Mouse (Mus musculus) limb, embryonic 15.5 days (tissue): Measurements from ENCODE around the gene Nceh1. TPM values are rescaled to one million over a fixed set of nuclear protein-coding genes. Genes with fewer than 3 reads are reported as not detected.

Experiments used
- ATAC-seq: fragments of 200-750 bp; cut with Nextera tagmentation; 2 replicates; pipeline ENCODE4 v1.8.0; 2017; ENCODE audit warnings: low read depth, moderate TSS enrichment; ENCODE audit not compliant: insufficient number of reproducible peaks, low FRiP score, low TSS enrichment
- H3K27ac ChIP-seq: fragments of 300-500 bp; sonication (generic); 2 replicates; pipeline ENCODE4 v1.5.1; 2015; ENCODE audit warnings: moderate library complexity, mild to moderate bottlenecking, inconsistent platforms
- H3K27me3 ChIP-seq: fragments of 300-500 bp; sonication (generic); 2 replicates; pipeline ENCODE4 v1.6.1; 2015; ENCODE audit warnings: inconsistent platforms
- H3K36me3 ChIP-seq: fragments of 300-500 bp; sonication (generic); 2 replicates; pipeline ENCODE4 v1.6.1; 2015; ENCODE audit warnings: inconsistent platforms
- H3K4me1 ChIP-seq: fragments of 300-500 bp; sonication (generic); 2 replicates; pipeline ENCODE4 v1.6.1; 2015; ENCODE audit warnings: inconsistent platforms
- H3K4me2 ChIP-seq: fragments of 300-500 bp; sonication (generic); 2 replicates; pipeline ENCODE4 v1.6.1; 2015; ENCODE audit warnings: mild to moderate bottlenecking, inconsistent platforms
- H3K4me3 ChIP-seq: fragments of 300-500 bp; sonication (generic); 2 replicates; pipeline ENCODE4 v1.5.1; 2015; ENCODE audit warnings: mild to moderate bottlenecking, inconsistent platforms
- H3K9ac ChIP-seq: fragments of 300-500 bp; sonication (generic); 2 replicates; pipeline ENCODE4 v1.6.1; 2015; ENCODE audit warnings: inconsistent platforms
- H3K9me3 ChIP-seq: fragments of 300-500 bp; sonication (generic); 2 replicates; pipeline ENCODE4 v1.6.1; 2016; ENCODE audit warnings: inconsistent platforms
- WGBS: fragments of 180-500 bp; shearing (Covaris S2); methylation state at CpG from one replicate; pipeline ENCODE4 v1.1.7; 2015; 5-methylcytosine and 5-hydroxymethylcytosine counted together
- polyA plus RNA-seq: library from polyadenylated mRNA; unstranded; fragments of >200 nt; fragmentation: Nextera tagmentation; extraction: Ambion mirVana; gene quantifications from 2 replicates; pipeline ENCODE4 v1.2.1, GENCODE M21; 2015

The Nceh1 gene
- polyA plus RNA-seq, 1 experiment from 2014 or later = 3.6 TPM

DNA sequence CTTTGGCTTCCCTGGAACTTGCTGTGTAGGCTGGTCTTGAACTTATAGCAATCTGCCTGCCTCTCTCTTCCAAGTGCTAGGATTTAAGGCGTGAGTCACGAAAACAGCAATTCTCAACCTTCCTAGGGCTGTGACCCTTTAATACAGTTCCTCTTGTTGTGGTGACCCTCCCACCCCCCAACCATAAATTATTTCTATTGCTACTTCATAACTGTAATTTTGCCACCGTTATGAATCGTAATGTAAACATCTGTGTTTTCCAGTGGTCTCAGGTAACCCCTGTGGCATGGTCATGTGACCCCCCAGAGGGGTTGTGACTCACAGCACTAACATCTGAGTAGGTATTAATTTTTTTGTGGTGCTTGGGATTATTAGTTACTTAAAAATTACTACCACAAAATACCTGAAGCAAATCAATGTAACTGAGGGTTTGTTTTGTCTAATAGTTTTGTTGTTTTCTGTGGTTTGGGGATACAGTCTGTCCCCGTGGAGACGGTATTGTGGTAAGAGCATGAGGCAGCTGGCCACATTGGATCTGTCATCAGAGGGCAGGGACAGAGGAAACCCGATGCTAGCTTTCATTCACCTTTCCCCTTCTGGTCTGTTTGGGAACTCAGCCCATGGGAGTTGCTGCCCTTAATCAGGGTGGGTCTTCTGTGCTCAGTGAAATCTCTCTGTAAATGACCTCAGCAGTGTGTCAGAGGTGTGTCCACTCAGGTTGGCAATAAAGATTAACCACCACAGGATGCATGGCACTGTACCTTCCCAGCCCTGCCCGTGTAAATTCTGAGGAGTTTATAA is 31.5 kb downstream of the Nceh1 start:
- no peak overlapping the region for H3K4me3 ChIP-seq
- H3K4me2 ChIP-seq = no peak overlapping the region
- no peaks in the 10 kb centered on the region for H3K9me3 ChIP-seq
- H3K27me3 ChIP-seq = no peaks in the 10 kb centered on the region
- WGBS = 65% methylated on average over 8 of the region's 8 CpGs
- no peak overlapping the region for H3K9ac ChIP-seq
- no peaks in the 10 kb centered on the region for H3K36me3 ChIP-seq
- no peak overlapping the region for H3K27ac ChIP-seq
- H3K4me1 ChIP-seq = no peaks in the 10 kb centered on the region
- no peak for ATAC-seq

DNA sequence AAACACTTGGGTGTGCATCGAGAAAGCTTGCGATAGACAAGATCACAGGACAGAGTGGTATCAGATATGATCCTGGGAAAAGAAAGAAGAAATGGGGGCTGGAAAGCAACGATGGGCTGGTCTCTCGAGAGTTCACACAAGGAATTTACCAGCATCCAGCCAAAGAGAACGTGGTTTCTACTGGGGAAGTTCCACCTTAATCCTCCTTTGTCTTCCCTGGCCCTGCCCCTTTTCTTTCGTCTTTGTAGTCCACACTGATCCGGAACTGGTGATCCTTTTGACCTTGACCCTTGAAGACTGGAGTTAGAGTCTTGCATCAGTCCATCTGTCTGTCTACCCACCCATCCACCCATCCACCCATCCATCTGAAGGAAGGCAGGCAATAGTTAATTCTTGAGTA is 34.6 kb downstream of the Nceh1 start:
- H3K4me3 ChIP-seq = no peak overlapping the region
- no peaks in the 10 kb centered on the region for H3K36me3 ChIP-seq
- no peak for ATAC-seq
- H3K9me3 ChIP-seq = no peaks in the 10 kb centered on the region
- H3K4me1 ChIP-seq = no peaks in the 10 kb centered on the region
- no peak overlapping the region for H3K27ac ChIP-seq
- no peak overlapping the region for H3K9ac ChIP-seq
- WGBS = 78% methylated on average over 7 of the region's 7 CpGs
- no peak overlapping the region for H3K4me2 ChIP-seq
- no peaks in the 10 kb centered on the region for H3K27me3 ChIP-seq

DNA sequence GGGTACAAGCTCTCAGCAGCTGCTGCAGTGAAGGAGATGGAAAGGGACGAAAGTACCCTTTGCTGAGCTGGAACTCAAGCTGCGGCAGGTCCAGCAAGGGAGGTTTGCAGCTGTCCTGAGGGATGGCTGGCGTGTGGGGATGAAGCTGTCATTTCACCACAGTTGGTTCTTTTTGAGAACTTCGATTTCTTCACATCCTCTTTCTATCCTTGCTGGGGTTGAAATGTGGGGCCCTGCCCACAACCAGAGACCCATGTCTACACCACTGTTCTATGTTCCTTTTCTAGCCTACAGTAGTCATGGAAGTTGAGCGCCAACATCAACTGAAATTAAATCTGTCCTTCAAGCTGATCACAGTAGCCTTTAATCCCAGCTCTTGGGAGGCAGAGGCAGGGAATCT is 35.8 kb downstream of the Nceh1 start:
- WGBS = 84% methylated on average over 5 of the region's 5 CpGs
- no peak overlapping the region for H3K4me2 ChIP-seq
- H3K9ac ChIP-seq = no peak overlapping the region
- no peak for ATAC-seq
- no peaks in the 10 kb centered on the region for H3K4me1 ChIP-seq
- no peaks in the 10 kb centered on the region for H3K9me3 ChIP-seq
- H3K36me3 ChIP-seq = no peaks in the 10 kb centered on the region
- no peak overlapping the region for H3K4me3 ChIP-seq
- no peak overlapping the region for H3K27ac ChIP-seq
- H3K27me3 ChIP-seq = no peaks in the 10 kb centered on the region

DNA sequence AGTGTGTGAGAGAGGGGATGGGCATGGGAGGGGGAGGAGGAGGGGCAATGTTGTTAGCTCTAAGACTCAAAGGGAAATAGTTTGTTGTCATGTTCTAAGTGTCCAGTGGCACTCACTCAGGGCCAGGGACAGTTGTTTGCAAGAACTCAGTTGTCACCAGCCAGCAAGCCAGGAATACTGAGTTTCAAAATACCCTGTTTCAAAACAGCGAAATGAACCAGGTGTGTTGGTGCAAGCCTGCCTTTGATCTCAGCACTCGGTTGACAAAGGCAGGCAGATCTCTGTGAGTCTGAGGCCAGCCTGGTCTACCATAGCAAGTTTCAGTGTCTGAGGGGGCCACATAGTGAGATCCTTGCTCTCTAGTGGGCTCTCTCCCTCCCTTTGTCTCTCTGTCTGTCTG is 39.3 kb downstream of the Nceh1 start:
- H3K4me2 ChIP-seq = no peak overlapping the region

DNA sequence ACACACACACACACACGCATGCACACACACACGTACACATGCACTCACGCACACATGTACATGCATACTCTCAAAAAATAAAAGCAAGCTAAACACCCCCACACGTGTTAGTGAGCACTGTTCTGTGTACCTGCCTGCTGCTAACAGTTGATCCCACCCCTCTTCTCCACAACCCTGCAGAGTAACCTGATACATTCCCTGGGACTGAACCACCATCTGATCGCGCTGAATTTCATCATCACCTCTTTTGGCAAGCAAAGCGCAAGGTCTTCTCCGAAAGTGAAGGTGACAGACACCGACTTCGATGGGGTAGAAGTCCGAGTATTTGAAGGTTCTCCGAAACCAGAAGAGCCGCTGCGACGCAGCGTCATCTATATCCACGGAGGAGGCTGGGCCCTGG is 39.7 kb downstream of the Nceh1 start:
- 70% methylated on average over 17 of the region's 17 CpGs for WGBS
- H3K27me3 ChIP-seq = no peaks in the 10 kb centered on the region
- H3K4me1 ChIP-seq = no peaks in the 10 kb centered on the region
- no peaks in the 10 kb centered on the region for H3K36me3 ChIP-seq
- H3K4me2 ChIP-seq = no peak overlapping the region
- H3K4me3 ChIP-seq = no peak overlapping the region
- no peak overlapping the region for H3K9ac ChIP-seq
- ATAC-seq = no peak
- no peak overlapping the region for H3K27ac ChIP-seq
- H3K9me3 ChIP-seq = no peaks in the 10 kb centered on the region

More for the DNA sequence above, 39.3 kb downstream of the Nceh1 start:
- Histone ChIP-seq H3K4me3 (no peak overlapping the region), H3K9ac (no peak overlapping the region), H3K27ac (no peak overlapping the region), H3K4me1 (no peaks in the 10 kb centered on the region), H3K27me3 (no peaks in the 10 kb centered on the region), H3K36me3 (no peaks in the 10 kb centered on the region), H3K9me3 (no peaks in the 10 kb centered on the region)
- 62% methylated on average over 2 of the region's 2 CpGs for WGBS
- no peak for ATAC-seq

DNA sequence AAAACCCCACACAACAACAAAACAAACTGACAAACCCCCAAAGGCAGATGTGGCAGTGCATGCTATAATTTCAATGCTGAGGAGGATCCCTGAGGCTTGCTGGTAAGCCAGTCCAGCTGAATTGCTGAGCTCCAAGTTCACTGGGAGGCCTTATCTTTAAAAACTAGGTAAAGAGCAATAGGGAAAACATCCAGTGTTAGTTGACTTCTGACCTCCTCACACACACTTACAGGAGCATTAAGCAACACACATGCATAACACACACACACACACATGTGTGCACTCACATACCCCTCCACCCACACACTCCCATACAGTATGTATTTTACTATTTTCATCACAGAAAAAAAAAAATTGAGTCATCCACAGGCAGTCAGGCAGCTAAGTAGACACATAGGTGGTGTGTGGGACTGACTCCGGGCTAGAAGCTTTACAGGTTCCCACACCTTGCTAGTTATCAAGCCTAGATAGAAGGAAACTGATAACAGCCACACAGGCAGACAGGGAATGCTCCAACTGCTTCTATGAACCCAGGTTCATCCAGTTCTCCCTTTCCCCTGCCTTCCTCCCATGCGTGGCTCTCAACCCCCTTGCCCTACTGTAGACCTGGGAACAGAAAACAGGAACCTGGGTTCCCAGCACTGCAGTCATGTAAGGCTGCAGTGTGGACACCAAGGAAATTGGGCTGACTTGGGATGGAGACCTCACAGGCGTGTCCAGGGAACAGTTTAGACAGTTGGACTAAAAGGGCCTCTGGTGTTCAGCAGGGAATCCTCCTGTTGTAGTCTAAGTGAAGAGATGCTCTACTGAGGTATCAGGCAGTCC is 45.1 kb downstream of the Nceh1 start:
- H3K4me2 ChIP-seq = no peak overlapping the region
- no peaks in the 10 kb centered on the region for H3K4me1 ChIP-seq
- no peak for ATAC-seq
- no peaks in the 10 kb centered on the region for H3K27me3 ChIP-seq
- H3K4me3 ChIP-seq = no peak overlapping the region
- no peak overlapping the region for H3K27ac ChIP-seq
- H3K9me3 ChIP-seq = no peaks in the 10 kb centered on the region
- WGBS = 83% methylated on average over 3 of the region's 3 CpGs
- H3K36me3 ChIP-seq = no peaks in the 10 kb centered on the region
- no peak overlapping the region for H3K9ac ChIP-seq

DNA sequence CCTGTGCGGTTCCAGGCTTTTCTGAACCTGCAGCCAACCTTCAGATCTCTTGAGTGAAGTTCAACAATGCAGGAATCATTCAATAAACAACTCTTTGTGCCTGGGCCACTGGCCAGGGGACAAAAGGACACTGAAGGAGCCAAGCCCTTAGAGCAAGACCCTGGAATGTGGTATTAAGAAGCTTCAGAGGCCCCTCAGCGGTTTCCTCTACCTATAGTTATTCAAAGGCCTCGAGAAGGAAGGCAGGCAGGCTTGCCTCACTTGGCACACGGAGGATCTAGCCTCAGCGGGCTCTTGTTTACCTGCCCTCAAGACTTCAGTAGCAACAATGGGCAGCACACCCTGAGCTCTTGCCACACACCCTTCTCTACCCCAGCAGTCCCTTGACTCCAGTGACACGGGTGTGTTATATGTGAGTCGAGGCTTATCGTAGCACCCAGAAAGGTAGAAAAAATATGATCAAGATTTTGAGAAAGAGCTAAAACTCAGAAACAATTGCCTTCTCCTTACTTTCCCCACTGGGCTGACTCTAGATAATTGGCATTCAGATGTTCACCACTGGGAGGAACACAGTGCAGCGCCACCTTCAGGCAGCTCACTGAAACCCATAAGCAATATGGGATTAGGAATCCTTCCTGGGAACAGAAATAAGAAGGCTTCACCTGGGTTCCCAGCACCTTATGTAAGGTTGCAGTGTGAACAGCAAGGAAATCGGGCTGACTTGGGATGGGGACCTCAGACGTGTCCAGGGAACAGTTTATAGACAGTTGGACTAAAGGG is 46.0 kb downstream of the Nceh1 start:
- H3K27me3 ChIP-seq = no peaks in the 10 kb centered on the region
- H3K4me2 ChIP-seq = no peak overlapping the region
- no peak overlapping the region for H3K4me3 ChIP-seq
- no peaks in the 10 kb centered on the region for H3K4me1 ChIP-seq
- no peaks in the 10 kb centered on the region for H3K36me3 ChIP-seq
- ATAC-seq = no peak
- 78% methylated on average over 11 of the region's 11 CpGs for WGBS
- H3K27ac ChIP-seq = no peak overlapping the region
- no peaks in the 10 kb centered on the region for H3K9me3 ChIP-seq
- H3K9ac ChIP-seq = no peak overlapping the region

DNA sequence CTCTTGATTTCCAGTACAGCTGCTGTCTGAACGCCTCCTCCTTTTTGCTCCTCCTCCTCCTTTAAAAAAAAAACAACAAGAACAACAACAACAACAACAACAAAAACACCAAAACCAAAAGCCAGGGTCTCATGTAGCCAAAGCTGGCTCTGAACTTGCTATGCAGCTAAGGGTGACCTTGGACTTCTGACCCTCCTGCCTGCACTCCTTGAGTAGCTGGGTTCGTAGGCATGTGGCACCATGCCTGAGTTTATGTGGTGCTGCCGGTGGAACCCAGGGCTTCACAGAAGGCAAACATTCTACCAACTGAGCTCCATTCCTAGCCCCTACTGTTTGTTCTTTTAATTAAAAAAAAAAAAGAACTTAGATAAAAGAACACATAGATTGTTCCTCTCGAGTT is 50.6 kb downstream of the Nceh1 start:
- WGBS = 81% methylated on average over 4 of the region's 4 CpGs
- Histone ChIP-seq H3K27ac (no peak overlapping the region), H3K36me3 (no peaks in the 10 kb centered on the region), H3K9ac (no peak overlapping the region), H3K27me3 (no peaks in the 10 kb centered on the region), H3K4me2 (no peak overlapping the region), H3K9me3 (no peaks in the 10 kb centered on the region), H3K4me3 (no peak overlapping the region), H3K4me1 (no peaks in the 10 kb centered on the region)
- no peak for ATAC-seq

- no peak overlapping the region for H3K4me2 ChIP-seq
- H3K4me3 ChIP-seq = no peak overlapping the region
- no peak for ATAC-seq
- H3K4me1 ChIP-seq = no peaks in the 10 kb centered on the region
- no peaks in the 10 kb centered on the region for H3K27me3 ChIP-seq
- H3K27ac ChIP-seq = no peak overlapping the region
- H3K9ac ChIP-seq = no peak overlapping the region
- H3K9me3 ChIP-seq = no peaks in the 10 kb centered on the region
- 75% methylated on average over 6 of the region's 6 CpGs for WGBS
- H3K36me3 ChIP-seq = no peaks in the 10 kb centered on the region
Measured at GRCm38 (mm10) chr3:27233841-27234240, 51.1 kb downstream of the Nceh1 start.

DNA sequence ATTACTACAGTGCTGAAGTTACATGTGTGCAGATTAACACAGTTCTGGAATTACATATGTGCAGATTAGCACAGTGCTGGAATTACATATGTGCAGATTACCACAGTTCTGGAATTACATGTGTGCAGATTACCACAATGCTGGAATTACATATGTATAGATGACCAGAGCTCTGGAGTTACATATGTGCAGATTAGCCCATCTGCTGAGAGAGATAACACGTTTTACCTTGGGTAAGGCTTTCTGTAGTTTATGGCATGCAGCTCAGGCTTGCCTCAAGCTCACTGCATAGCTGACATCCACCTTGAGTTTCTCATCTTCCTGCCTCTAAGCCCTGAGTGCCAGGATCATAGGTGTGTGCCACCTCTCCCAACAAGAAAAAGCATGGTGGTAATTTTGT is 52.2 kb downstream of the Nceh1 start:
- Histone ChIP-seq H3K27ac (no peak overlapping the region), H3K9me3 (no peaks in the 10 kb centered on the region), H3K36me3 (0 out of 2 replicates have a peak, but pooled peaks cover 3% of the 10 kb centered on the region), H3K27me3 (no peaks in the 10 kb centered on the region), H3K4me2 (no peak overlapping the region), H3K4me1 (no peaks in the 10 kb centered on the region), H3K9ac (no peak overlapping the region), H3K4me3 (no peak overlapping the region)
- no peak for ATAC-seq
- WGBS = 48% methylated on average over 1 of the region's 1 CpGs

DNA sequence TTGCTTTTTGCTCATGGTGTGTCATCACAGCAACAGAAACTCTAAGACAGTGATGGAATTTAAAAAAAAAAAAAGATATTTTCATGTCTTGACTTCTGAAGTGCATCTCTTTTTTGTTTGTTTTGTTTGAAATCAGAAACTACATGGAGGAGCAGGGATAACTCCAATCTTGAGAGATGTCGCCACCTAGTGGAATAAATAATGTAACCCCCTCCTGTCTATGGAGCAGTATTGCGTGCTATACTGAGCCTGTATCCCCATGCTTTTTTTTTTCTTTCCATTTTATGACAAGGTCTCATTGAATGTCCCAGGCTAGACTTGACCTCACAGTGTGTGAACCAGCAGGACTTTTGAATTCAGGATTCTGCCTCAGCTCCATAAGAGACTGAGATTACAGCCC is 54.5 kb downstream of the Nceh1 start:
- no peak overlapping the region for H3K4me2 ChIP-seq
- no peak overlapping the region for H3K27ac ChIP-seq
- 0 out of 2 replicates have a peak, but pooled peaks cover 6% of the 10 kb centered on the region for H3K36me3 ChIP-seq
- WGBS = 10% methylated on average over 2 of the region's 2 CpGs
- ATAC-seq = no peak
- H3K4me1 ChIP-seq = no peaks in the 10 kb centered on the region
- H3K9me3 ChIP-seq = no peaks in the 10 kb centered on the region
- H3K4me3 ChIP-seq = no peak overlapping the region
- H3K27me3 ChIP-seq = no peaks in the 10 kb centered on the region
- H3K9ac ChIP-seq = no peak overlapping the region

- H3K4me2 ChIP-seq = no peak overlapping the region
- no peak overlapping the region for H3K4me3 ChIP-seq
- ATAC-seq = no peak
- no peak overlapping the region for H3K9ac ChIP-seq
- no peak overlapping the region for H3K27ac ChIP-seq
- 63% methylated on average over 5 of the region's 5 CpGs for WGBS
- no peaks in the 10 kb centered on the region for H3K27me3 ChIP-seq
- no peaks in the 10 kb centered on the region for H3K4me1 ChIP-seq
- 0 out of 2 replicates have a peak, but pooled peaks cover 6% of the 10 kb centered on the region for H3K36me3 ChIP-seq
- no peaks in the 10 kb centered on the region for H3K9me3 ChIP-seq
Measured at GRCm38 (mm10) chr3:27238563-27238962, 55.8 kb downstream of the Nceh1 start.
